8 mouse cellular contexts compared by ENCODE assay signal in genomic region chr13:59556670-59557069, GRCm38 (mm10). TPM values are rescaled to one million over a fixed set of nuclear protein-coding genes. Genes with fewer than 3 reads are reported as not detected.
A peak's percentile ranks its signal among the peaks of the same experiment; 100 is the strongest.
DNase-seq lines count a peak whose midpoint lies in the region; ATAC-seq and TF ChIP-seq lines count a peak whose summit lies in the region.

No protein-coding gene starts in this region.

- no peaks in the 10 kb centered on the region for H3K36me3 ChIP-seq in embryonic facial prominence, embryonic 10.5 days (replicated peaks)
- H3K36me3 ChIP-seq in intestine, postnatal 0 days (ENCODE audit: control insufficient read depth, insufficient read depth) = no peaks in the 10 kb centered on the region
- no peaks in the 10 kb centered on the region for H3K36me3 ChIP-seq in liver, embryonic 13.5 days
- no peaks in the 10 kb centered on the region for H3K36me3 ChIP-seq in stomach, embryonic 14.5 days (ENCODE audit: control insufficient read depth, insufficient read depth, low read length)

- peaks cover 11% of the 10 kb centered on the region for H3K27me3 ChIP-seq in embryonic facial prominence, embryonic 10.5 days (replicated peaks; ENCODE audit: low read depth, poor library complexity, severe bottlenecking)
- H3K27me3 ChIP-seq in intestine, postnatal 0 days (replicated peaks; ENCODE audit: control insufficient read depth, insufficient read depth, low read length) = peaks cover 8% of the 10 kb centered on the region; the same call in 1 of the 2 replicates
- peaks cover 5% of the 10 kb centered on the region; the same call in 1 of the 2 replicates for H3K27me3 ChIP-seq in liver, embryonic 13.5 days
- no peaks in the 10 kb centered on the region for H3K27me3 ChIP-seq in stomach, embryonic 14.5 days (ENCODE audit: control insufficient read depth, insufficient read depth, low read length)

- peak overlapping the region; percentile 85 for H3K27ac ChIP-seq in embryonic facial prominence, embryonic 10.5 days (replicated peaks)
- H3K27ac ChIP-seq in intestine, postnatal 0 days (ENCODE audit: low read depth, low read length) = peak overlapping the region; percentile 41; the same call in 1 of the 2 replicates
- H3K27ac ChIP-seq in liver, embryonic 13.5 days = peak overlapping the region; percentile 85
- H3K27ac ChIP-seq in stomach, embryonic 14.5 days (ENCODE audit: low read length) = peak overlapping the region; percentile 44

- peak; percentile 47 for DNase-seq in 416B (ENCODE audit: low read depth)
- peak; percentile 49 for DNase-seq in adrenal gland, adult 8-10 months
- peak; percentile 76 for DNase-seq in embryonic facial prominence, embryonic 10.5 days (ENCODE audit: low spot score)
- peak; percentile 97 for DNase-seq in heart, adult 11 months
- peak; percentile 69 for DNase-seq in liver, embryonic 13.5 days
- DNase-seq in naive thymus-derived CD4-positive, alpha-beta T cell, adult 2 months (ENCODE audit: low read depth) = peak; percentile 58

- H3K4me3 ChIP-seq in embryonic facial prominence, embryonic 10.5 days = peak overlapping the region; percentile 89
- peak overlapping the region; percentile 75 for H3K4me3 ChIP-seq in intestine, postnatal 0 days (ENCODE audit: low read depth, low read length)
- peak overlapping the region; percentile 78 for H3K4me3 ChIP-seq in liver, embryonic 13.5 days (replicated peaks)
- peak overlapping the region; percentile 81 for H3K4me3 ChIP-seq in stomach, embryonic 14.5 days (ENCODE audit: low read depth, low read length)

- peak; percentile 65 for ATAC-seq in intestine, postnatal 0 days
- ATAC-seq in liver, embryonic 13.5 days (ENCODE audit: low read depth) = peak; percentile 86
- peak; percentile 78; the same call in 1 of the 2 replicates for ATAC-seq in stomach, embryonic 14.5 days (ENCODE audit: insufficient number of reproducible peaks, insufficient read depth, low FRiP score, low read depth)

- peak overlapping the region; percentile 60 for H3K9ac ChIP-seq in intestine, postnatal 0 days (ENCODE audit: low read depth, low read length)
- peak overlapping the region; percentile 85 for H3K9ac ChIP-seq in liver, embryonic 13.5 days
- peak overlapping the region; percentile 73 for H3K9ac ChIP-seq in stomach, embryonic 14.5 days (replicated peaks; ENCODE audit: low read depth, low read length)

- no peaks in the 10 kb centered on the region for H3K9me3 ChIP-seq in embryonic facial prominence, embryonic 10.5 days
- H3K9me3 ChIP-seq in intestine, postnatal 0 days (ENCODE audit: control insufficient read depth) = no peaks in the 10 kb centered on the region
- no peaks in the 10 kb centered on the region for H3K9me3 ChIP-seq in liver, embryonic 13.5 days (replicated peaks)
- H3K9me3 ChIP-seq in stomach, embryonic 14.5 days (ENCODE audit: control insufficient read depth, low read depth, low read length) = no peaks in the 10 kb centered on the region

- peak overlapping the region; percentile 91 for H3K4me2 ChIP-seq in intestine, postnatal 0 days (replicated peaks; ENCODE audit: low read depth)
- peak overlapping the region; percentile 98 for H3K4me2 ChIP-seq in liver, embryonic 13.5 days
- H3K4me2 ChIP-seq in stomach, embryonic 14.5 days (replicated peaks; ENCODE audit: low read depth, low read length) = peak overlapping the region; percentile 85

- peaks cover 34% of the 10 kb centered on the region for H3K4me1 ChIP-seq in embryonic facial prominence, embryonic 10.5 days
- no peaks in the 10 kb centered on the region for H3K4me1 ChIP-seq in intestine, postnatal 0 days (replicated peaks; ENCODE audit: control insufficient read depth, insufficient read depth, low read length)
- peaks cover 30% of the 10 kb centered on the region for H3K4me1 ChIP-seq in liver, embryonic 13.5 days (replicated peaks)
- 0 out of 2 replicates have a peak, but pooled peaks cover 15% of the 10 kb centered on the region for H3K4me1 ChIP-seq in stomach, embryonic 14.5 days (ENCODE audit: control insufficient read depth, insufficient read depth, low read length)

- WGBS in embryonic facial prominence, embryonic 10.5 days = under 1% methylated on average over 45 of the region's 45 CpGs
- under 1% methylated on average over 38 of the region's 45 CpGs for WGBS in intestine, postnatal 0 days
- WGBS in liver, embryonic 13.5 days (ENCODE audit: insufficient replicate concordance) = under 1% methylated on average over 41 of the region's 45 CpGs
- WGBS in stomach, embryonic 14.5 days = under 1% methylated on average over 34 of the region's 45 CpGs

- no peak for TF ChIP-seq CTCF in intestine, postnatal 0 days (IDR thresholded peaks at IDR 0.05; ENCODE audit: low read depth)

RNA-seq across cellular contexts. Expression of gene Agtpbp1, which starts 28.4 kb away (rescaled TPM):
- 10 to 100 TPM; 30.8 to 52.7 (median 43.7) TPM for total RNA-seq in adrenal gland, adult 8-10 months (2022)
- polyA plus RNA-seq in embryonic facial prominence, embryonic 10.5 days (2016; fragmentation: Nextera tagmentation; extraction: Ambion mirVana) = 10.4 and 10.8 TPM in 2 replicates
- polyA plus RNA-seq in intestine, postnatal 0 days (2015; fragmentation: Nextera tagmentation; extraction: Ambion mirVana) = 7.3 TPM in 2 replicates
- polyA plus RNA-seq in liver, embryonic 13.5 days (2015; fragmentation: Nextera tagmentation; extraction: Ambion mirVana) = 9.2 and 11.0 TPM in 2 replicates
- polyA plus RNA-seq in stomach, embryonic 14.5 days (2014; fragmentation: Nextera tagmentation; extraction: Ambion mirVana) = 27.6 and 28.8 TPM in 2 replicates

RNA-seq across cellular contexts. Expression of gene Naa35, which starts 28.4 kb away (rescaled TPM):
- total RNA-seq in adrenal gland, adult 8-10 months (2022) = 10 to 100 TPM; 58.4 to 99.0 (median 93.4) TPM
- 111 and 114 TPM in 2 replicates for polyA plus RNA-seq in embryonic facial prominence, embryonic 10.5 days (2016; fragmentation: Nextera tagmentation; extraction: Ambion mirVana)
- 39.8 and 44.7 TPM in 2 replicates for polyA plus RNA-seq in intestine, postnatal 0 days (2015; fragmentation: Nextera tagmentation; extraction: Ambion mirVana)
- polyA plus RNA-seq in liver, embryonic 13.5 days (2015; fragmentation: Nextera tagmentation; extraction: Ambion mirVana) = 35.8 and 43.8 TPM in 2 replicates
- 82.4 and 99.1 TPM in 2 replicates for polyA plus RNA-seq in stomach, embryonic 14.5 days (2014; fragmentation: Nextera tagmentation; extraction: Ambion mirVana)

Comparison
In these comparisons a context has a peak if more than half of its experiments do, and no peak if none do; other contexts are left out.
1. Peak in every context shown above with its lines: DNase-seq, ATAC-seq, H3K4me3 ChIP-seq and H3K27ac ChIP-seq.
2. DNase-seq: peak in every context shown above with its lines; median percentile 97 in heart, adult 11 months; 76 in embryonic facial prominence, embryonic 10.5 days; 69 in liver, embryonic 13.5 days; 58 in naive thymus-derived CD4-positive, alpha-beta T cell, adult 2 months; 49 in adrenal gland, adult 8-10 months; 47 in 416B.